Mouse (Mus musculus): Measurements from ENCODE around the gene Chrm4. TPM values are rescaled to one million over a fixed set of nuclear protein-coding genes. Genes with fewer than 3 reads are reported as not detected.
A peak's percentile ranks its signal among the peaks of the same experiment; 100 is the strongest.

Chrm4 gene
- polyA plus RNA-seq, 1 experiment, result 2.0 TPM

DNA sequence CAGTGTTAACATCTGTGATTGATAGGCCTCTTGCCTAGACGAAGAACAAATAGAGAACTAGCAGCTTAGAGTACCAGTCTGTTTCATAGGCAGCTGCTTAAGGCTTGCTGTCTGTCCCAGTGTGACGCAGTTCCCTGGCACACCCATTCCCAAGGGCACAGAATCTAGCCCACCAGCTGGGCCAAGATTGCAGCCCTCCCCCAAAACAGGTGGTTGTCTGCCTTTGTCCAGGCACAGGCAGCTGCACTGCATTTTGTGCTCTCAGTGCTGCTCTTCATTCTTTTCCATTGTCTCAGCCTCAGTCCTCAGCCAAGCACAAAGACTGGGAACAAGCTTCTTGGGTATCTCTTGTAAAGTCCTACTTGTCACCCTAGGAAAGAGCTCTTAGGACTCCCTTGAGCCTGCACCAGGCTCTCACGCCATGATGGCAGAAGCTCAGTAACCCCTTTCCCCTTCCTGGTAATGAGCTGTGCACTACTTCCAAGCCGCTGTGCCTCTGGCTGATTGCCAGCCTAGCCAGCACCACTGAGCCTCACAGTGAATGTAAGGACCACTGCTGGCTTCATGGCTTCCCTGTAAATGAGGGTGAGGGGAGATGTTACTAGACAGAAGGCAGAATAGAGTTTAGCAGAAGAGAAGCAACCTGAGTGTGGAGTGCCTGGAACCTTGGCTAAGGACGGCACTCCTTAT, 22.3 kb upstream of the Chrm4 start:
- TF ChIP-seq POLR2A (IDR thresholded peaks at IDR 0.05; ENCODE audit: borderline replicate concordance, extremely low read depth, insufficient read depth, insufficient read length, poor library complexity, severe bottlenecking), result no peak
- DNase-seq (ENCODE audit: low read depth), result peak; percentile 89

DNA sequence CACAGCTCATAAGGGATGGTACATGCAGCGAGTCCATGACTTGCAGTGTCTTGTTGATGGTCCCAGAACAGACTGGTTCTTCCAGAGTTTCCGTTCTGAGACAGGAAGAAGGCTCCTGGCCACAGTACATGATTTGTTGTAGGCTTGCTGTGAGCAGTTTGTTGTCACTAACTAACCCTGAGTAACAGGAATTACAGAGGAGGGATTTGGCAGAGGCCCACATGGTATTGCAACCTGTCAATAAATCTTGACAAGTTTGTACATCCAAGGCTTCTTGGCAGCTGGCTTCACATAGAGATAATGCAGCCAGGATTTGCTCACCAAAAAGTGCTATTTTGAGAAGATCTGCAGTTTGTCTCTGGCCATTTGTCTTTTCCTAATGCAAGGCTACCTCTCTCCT, 20.9 kb upstream of the Chrm4 start:
- TF ChIP-seq POLR2A (IDR thresholded peaks at IDR 0.05; ENCODE audit: borderline replicate concordance, extremely low read depth, insufficient read depth, insufficient read length, poor library complexity, severe bottlenecking) (no peak), CTCF (IDR thresholded peaks at IDR 0.05; ENCODE audit: borderline replicate concordance, extremely low read depth, insufficient read depth, insufficient read length) (no peak)
- no peak for DNase-seq (ENCODE audit: low read depth)

DNA sequence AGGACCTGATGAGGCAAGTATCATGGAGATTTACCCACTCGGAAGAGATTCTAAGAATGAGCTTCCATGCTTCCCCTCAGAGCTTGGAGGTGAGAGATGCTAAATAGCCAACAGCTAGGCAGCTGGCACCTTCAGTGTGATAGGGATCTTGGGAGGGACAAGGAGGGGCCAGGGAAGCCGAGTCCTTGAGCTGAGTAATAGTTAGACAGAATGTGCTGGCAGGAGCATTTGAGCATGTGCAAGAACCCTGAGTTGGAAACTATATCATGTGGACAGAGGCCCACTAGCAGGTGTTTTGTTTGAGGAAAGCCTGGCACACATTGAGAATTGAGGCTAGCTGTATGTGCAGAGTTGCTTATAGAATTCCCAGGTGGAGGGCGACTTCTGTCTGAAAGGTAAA, 14.4 kb upstream of the Chrm4 start:
- TF ChIP-seq CTCF (IDR thresholded peaks at IDR 0.05; ENCODE audit: borderline replicate concordance, extremely low read depth, insufficient read depth, insufficient read length) (no peak), POLR2A (IDR thresholded peaks at IDR 0.05; ENCODE audit: borderline replicate concordance, extremely low read depth, insufficient read depth, insufficient read length, poor library complexity, severe bottlenecking) (no peak)
- DNase-seq (ENCODE audit: low read depth), result no peak

DNA sequence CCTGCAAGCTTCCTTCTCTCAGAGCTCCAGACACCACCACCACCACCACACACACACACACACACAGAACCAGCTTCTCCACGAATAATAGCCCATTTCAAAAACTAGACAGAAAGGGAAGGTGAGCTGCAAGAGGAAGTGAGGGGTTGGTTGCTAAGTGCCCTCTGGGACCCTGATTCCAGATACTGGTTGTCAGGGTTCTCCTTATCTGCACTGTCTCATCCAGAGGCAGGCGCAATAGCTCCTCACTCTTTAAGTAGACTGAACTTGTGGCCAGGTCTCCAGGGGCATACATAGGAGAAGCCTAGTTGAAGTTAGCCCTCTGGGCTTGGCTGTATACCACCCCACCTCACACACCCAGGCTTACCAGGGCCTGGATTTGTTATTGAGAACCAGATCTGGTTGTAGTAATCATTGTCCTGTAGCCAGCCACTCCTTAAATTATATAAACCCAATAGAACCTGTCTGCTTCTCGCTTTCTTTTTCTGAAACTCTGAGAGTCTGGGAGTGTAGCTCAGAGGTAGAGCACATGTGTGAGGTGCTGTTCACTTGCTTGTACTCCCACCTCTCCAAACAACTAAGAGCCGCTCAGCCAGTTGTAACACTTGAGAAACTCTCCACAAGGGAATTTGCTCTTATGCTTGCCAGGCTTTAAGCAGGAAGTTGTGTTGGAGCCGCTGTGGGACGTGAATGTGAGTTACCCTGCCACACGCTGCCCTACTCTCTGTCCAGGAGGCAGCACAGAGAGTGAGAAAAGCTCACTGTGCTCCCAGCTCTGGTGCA, 13.5 kb upstream of the Chrm4 start:
- DNase-seq (ENCODE audit: low read depth), result no peak
- TF ChIP-seq POLR2A (IDR thresholded peaks at IDR 0.05; ENCODE audit: borderline replicate concordance, extremely low read depth, insufficient read depth, insufficient read length, poor library complexity, severe bottlenecking) (no peak), CTCF (IDR thresholded peaks at IDR 0.05; ENCODE audit: borderline replicate concordance, extremely low read depth, insufficient read depth, insufficient read length) (no peak)

DNA sequence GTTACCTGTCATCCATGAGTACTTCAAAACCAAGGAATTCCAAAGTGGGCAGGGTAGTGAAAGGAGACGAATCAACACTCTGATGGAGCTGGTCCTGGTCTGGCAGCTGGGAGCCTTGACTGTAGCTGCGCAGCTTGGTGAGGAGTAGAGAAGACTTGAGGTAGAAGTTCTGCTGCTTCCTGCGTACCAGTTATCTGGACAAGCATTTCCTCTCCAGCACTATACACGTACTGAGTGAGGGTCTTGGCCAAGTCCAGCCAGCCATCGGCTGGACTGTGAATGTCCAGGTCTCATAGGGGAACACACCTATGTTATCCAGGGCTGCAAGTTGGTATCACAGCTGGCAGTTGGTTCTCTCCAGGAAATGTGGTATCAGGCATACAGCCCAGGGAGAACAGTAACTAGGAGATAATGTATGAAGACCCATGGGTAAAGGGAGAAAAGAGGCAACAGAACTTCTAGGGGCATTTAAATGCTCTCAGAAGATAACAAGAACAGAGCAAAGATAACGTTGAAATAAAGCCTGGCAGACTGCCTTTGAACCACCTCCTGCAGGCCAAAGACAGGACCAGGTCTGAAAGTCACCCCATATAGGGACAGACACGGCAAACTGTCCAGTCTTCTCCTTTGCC, 10.6 kb upstream of the Chrm4 start:
- no peak for DNase-seq (ENCODE audit: low read depth)
- TF ChIP-seq POLR2A (IDR thresholded peaks at IDR 0.05; ENCODE audit: borderline replicate concordance, extremely low read depth, insufficient read depth, insufficient read length, poor library complexity, severe bottlenecking), result no peak
- TF ChIP-seq CTCF (IDR thresholded peaks at IDR 0.05; ENCODE audit: borderline replicate concordance, extremely low read depth, insufficient read depth, insufficient read length), result no peak

DNA sequence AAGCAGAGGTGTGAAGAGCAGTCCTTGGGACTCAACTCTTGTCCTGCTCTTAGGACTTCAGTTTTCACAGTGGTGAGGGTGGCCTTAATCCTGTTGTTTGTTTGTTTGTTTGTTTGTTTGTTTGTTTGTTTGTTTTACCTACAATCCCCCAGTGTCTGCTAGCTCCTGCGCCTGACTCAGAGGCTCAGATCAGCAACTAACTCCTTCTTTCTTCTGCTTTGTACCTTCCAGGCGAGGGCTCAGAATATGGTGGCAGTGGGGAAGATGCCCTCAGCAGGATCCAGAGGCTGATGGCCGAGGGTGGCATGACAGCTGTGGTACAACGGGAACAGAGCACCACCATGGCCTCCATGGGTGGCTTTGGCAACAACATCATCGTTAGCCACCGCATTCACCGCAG, 10.0 kb upstream of the Chrm4 start:
- DNase-seq (ENCODE audit: low read depth), result no peak
- TF ChIP-seq POLR2A (IDR thresholded peaks at IDR 0.05; ENCODE audit: borderline replicate concordance, extremely low read depth, insufficient read depth, insufficient read length, poor library complexity, severe bottlenecking), result no peak
- TF ChIP-seq CTCF (IDR thresholded peaks at IDR 0.05; ENCODE audit: borderline replicate concordance, extremely low read depth, insufficient read depth, insufficient read length), result no peak

DNA sequence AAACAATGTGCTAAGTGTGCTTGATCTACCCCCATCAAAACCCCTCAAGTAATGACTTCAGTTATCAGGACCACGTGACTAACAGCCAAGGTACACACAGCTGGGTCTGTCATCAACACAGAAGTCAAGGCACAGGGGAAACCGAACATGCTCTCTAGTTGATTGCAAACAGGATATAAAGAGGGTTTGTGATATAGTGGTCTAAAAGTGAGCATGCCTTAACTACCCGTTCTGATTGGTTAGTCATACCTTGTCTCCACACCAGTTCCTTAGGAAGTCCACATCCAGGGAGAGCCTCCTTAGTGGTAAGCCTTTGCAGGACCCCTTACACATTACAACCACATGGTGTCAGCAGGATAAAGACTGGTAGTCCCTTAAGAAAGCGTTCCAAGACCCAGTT, 6.9 kb upstream of the Chrm4 start:
- DNase-seq (ENCODE audit: low read depth), result no peak
- TF ChIP-seq CTCF (IDR thresholded peaks at IDR 0.05; ENCODE audit: borderline replicate concordance, extremely low read depth, insufficient read depth, insufficient read length) (no peak), POLR2A (IDR thresholded peaks at IDR 0.05; ENCODE audit: borderline replicate concordance, extremely low read depth, insufficient read depth, insufficient read length, poor library complexity, severe bottlenecking) (no peak)

DNA sequence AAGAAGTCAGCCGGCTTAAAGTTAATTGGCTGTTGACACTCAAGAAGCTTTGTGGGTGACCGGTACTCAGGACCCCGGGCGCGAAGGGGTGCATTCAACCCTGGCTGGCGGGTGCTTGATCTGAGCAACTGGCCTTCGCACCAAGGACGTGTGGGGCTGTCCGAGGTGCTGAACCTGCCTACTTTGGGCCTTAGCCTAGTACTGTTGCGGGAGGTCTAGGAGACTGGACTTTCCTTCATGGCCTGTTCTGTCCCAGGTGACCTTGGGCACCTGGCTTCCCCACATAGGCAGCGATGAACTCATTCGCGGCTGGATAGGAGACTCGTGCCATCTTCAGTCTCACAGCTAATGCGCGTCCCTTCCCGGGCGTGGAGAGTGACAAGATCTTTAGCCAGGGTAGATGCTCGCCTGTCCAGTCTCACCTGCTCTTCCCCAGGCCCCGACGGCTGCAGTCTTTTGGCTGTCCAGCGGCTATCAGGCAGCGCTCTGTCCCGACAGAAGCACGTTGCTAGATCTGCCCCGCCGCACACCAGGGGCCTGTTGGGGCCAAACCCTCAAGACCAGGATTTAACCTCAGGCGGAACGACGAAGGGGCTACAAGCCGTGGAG, 5.8 kb upstream of the Chrm4 start:
- peak; percentile 25 for DNase-seq (ENCODE audit: low read depth)
- TF ChIP-seq CTCF (IDR thresholded peaks at IDR 0.05; ENCODE audit: borderline replicate concordance, extremely low read depth, insufficient read depth, insufficient read length), result no peak
- TF ChIP-seq POLR2A (IDR thresholded peaks at IDR 0.05; ENCODE audit: borderline replicate concordance, extremely low read depth, insufficient read depth, insufficient read length, poor library complexity, severe bottlenecking), result no peak

DNA sequence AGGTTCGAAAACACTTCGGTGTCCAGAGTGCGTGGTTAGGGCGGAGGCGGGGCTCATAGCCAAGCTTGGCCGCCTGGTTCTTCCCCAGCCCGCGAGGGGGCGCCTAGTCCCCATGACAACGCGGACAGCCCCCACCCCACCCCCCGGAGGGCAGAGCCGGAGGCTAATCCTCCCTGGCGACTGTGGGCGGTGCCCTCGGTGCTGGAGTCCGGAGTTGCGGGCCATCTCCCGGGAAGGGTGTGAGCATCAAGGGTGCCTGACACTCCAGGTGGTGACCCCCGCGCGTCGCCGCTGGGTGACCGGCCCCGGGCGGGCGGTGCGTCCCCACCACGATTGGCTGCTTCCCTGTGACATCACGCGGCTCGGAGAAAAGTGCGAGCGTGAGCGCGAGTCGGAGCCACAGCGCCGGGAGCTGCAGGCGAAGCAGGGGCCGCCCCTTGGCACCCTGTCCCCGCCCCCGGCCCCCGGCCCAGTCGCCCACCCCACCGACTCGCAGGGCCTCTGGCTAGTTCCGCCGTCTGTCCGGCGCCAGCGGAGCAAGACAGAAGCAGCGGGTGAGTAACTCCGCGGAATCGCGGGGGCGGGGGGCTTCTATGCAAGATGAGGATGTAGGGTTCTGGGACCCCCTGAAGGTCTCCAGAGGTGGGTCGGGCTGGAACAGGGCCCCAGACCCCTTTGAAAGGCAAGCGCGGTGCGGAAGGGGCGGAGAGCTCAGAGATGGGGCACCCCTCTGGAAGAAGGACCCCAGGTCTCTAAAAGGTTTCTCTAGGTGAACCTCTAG, 5.1 kb upstream of the Chrm4 start:
- peak; percentile 84 for DNase-seq (ENCODE audit: low read depth)
- TF ChIP-seq CTCF (IDR thresholded peaks at IDR 0.05; ENCODE audit: borderline replicate concordance, extremely low read depth, insufficient read depth, insufficient read length) (peak; percentile 64), POLR2A (IDR thresholded peaks at IDR 0.05; ENCODE audit: borderline replicate concordance, extremely low read depth, insufficient read depth, insufficient read length, poor library complexity, severe bottlenecking) (no peak)

DNA sequence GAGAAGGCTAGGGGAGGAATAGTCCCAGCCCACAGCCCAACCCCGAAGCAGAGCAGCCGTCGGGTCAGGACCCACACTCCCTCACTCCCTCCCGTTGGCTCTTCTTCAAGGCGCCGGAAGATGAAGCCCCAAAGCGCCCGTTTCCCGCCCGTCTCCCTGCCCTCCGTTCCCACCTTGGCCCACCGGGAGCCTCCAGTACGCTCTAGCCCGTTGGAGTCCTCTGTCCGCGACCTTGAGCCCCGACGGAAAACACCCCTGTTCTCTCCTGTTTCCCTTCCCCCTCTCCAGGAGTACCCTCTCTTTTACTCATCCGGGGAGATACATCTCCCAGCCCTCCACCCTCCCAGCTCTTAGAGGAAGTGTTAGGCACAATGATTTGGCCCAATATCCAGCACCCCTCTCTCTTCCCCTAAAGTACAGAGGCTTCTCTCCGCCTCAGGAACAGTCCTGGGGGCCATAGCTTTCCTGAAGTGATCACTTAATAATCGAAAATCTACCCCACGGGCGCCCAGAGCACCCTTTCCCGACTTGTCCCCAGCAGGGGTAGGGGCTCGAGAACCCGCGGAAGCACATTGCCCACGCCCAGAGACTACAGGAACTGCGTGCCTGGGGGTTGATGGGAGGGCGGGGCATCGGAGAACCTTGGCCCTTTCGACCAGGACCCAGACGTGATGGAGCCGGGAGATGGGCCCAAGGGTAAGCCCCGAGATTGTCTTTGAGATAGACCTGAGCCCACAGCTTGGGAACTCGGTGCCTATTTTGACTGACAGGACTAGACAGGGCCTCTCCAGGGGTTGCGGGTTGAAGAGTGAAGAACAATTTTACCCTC, 4.2 kb upstream of the Chrm4 start:
- DNase-seq (ENCODE audit: low read depth), result no peak
- TF ChIP-seq POLR2A (IDR thresholded peaks at IDR 0.05; ENCODE audit: borderline replicate concordance, extremely low read depth, insufficient read depth, insufficient read length, poor library complexity, severe bottlenecking) (no peak), CTCF (IDR thresholded peaks at IDR 0.05; ENCODE audit: borderline replicate concordance, extremely low read depth, insufficient read depth, insufficient read length) (no peak)
